Mouse (Mus musculus): ENCODE data around the gene Lmnb2.

The Lmnb2 gene

GRCm38 (mm10) chr10:80899591-80900317 is 18.3 kb downstream of the Lmnb2 start:
- no peak for DNase-seq (ENCODE audit: low spot score)

GRCm38 (mm10) chr10:80899074-80899473 is 19.0 kb downstream of the Lmnb2 start:
- no peak for DNase-seq (ENCODE audit: low spot score)

GRCm38 (mm10) chr10:80897861-80898510 is 20.1 kb downstream of the Lmnb2 start:
- peak; percentile 19 for DNase-seq (ENCODE audit: low spot score)

GRCm38 (mm10) chr10:80896581-80897485 is 21.2 kb downstream of the Lmnb2 start:
- DNase-seq (ENCODE audit: low spot score), result no peak

- no peak for DNase-seq (ENCODE audit: low spot score)
These were observed 22.3 kb downstream of the Lmnb2 start for GRCm38 (mm10) chr10:80895697-80896096.

DNA sequence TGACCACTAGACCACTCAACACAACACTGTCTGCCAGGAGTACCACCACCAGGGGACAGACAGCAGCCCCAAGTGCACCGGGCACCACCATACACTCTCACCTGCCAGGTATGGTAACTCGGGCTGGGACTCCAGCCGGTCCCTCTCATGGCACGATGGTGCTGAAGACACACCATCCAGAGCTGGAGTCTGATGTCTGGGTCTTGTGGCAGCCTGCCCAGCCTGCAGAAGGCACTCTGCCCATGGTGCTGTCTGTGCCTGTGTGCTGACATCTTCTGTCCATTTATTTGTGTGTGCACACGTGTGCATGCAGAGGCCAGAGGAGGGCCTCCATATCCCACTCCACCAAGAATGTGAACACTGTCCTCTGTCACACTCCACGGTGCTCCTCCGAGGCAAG is 22.9 kb downstream of the Lmnb2 start:
- no peak for DNase-seq (ENCODE audit: low spot score)

GRCm38 (mm10) chr10:80887181-80887580 is 30.9 kb downstream of the Lmnb2 start:
- no peak for DNase-seq (ENCODE audit: low spot score)

DNA sequence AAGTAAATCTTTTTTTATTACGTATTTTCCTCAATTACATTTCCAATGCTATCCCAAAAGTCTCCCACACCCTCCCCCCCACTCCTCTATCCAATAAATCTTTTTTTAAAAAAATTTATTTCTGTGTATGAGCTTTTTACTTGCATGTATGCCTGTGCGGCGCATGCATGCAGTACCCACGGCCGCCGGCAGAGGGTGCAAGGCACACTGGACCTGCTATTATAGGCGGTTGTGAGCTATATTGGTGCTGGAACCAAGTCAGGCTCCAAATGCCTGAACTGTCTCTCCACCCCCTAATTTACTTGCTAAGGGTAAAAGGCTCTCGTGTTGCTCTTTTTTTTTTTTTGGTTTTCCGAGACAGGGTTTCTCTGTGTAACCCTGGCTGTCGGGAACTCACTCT is 36.7 kb downstream of the Lmnb2 start:
- peak; percentile 78 for DNase-seq (ENCODE audit: low spot score)

GRCm38 (mm10) chr10:80880901-80881300 is 37.1 kb downstream of the Lmnb2 start:
- DNase-seq (ENCODE audit: low spot score), result no peak

GRCm38 (mm10) chr10:80880131-80880641 is 37.9 kb downstream of the Lmnb2 start:
- peak; percentile 86 for DNase-seq (ENCODE audit: low spot score)

DNA sequence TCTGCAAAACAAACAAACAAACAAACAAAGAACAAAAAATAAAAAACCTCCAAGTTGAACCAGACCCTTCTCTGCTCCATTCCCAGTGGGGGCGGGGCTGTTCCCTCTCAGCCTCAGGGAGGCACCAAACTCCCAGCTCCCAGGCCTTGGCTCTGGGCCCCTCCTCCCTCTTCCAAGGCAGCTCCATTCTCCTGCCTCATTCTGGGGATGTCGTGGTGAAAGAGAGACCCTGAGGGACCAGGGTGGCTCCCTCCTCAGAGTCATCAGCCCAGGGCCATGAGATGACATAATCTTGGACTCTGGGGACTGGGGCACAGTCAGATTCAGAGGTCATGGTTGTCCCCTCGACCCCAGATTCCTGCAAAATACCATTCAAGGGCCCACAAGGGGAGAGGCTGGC is 41.5 kb downstream of the Lmnb2 start:
- no peak for DNase-seq (ENCODE audit: low spot score)

DNA sequence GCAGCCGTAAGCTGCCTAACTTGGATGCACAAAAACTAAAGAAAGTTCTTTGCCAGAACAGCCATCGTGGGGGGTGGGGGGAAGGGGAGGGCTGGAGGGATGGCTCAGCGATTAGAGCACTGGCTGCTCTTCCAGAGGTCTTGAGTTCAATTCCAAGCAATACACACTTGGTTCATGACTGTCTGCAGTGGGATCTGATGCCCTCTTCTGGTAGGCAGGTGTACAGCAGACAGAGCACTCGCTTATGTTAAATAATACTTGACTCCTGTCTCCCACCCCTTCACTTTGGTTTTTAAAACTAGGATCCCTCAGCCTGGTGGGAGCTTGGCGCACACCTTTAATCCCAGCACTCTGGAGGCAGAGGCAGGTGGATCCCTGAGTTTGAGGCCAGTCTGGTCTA is 42.0 kb downstream of the Lmnb2 start:
- DNase-seq (ENCODE audit: low spot score), result peak; percentile 74

GRCm38 (mm10) chr10:80874035-80874434 is 44.0 kb downstream of the Lmnb2 start:
- DNase-seq (ENCODE audit: low spot score), result no peak

GRCm38 (mm10) chr10:80871581-80871980 is 46.5 kb downstream of the Lmnb2 start, which contains the start of gene Tmprss9:
TSS of gene Tmprss9 (plus strand) at chr10:80871848.
- no peak for DNase-seq (ENCODE audit: low spot score)

GRCm38 (mm10) chr10:80870993-80871392 is 47.1 kb downstream of the Lmnb2 start:
- no peak for DNase-seq (ENCODE audit: low spot score)

GRCm38 (mm10) chr10:80864446-80864845 is 53.6 kb downstream of the Lmnb2 start:
- no peak for DNase-seq (ENCODE audit: low spot score)

GRCm38 (mm10) chr10:80862305-80862704 is 55.7 kb downstream of the Lmnb2 start:
- no peak for DNase-seq (ENCODE audit: low spot score)

- DNase-seq (ENCODE audit: low spot score), result no peak
These were observed 59.6 kb downstream of the Lmnb2 start for GRCm38 (mm10) chr10:80858350-80858935.

DNA sequence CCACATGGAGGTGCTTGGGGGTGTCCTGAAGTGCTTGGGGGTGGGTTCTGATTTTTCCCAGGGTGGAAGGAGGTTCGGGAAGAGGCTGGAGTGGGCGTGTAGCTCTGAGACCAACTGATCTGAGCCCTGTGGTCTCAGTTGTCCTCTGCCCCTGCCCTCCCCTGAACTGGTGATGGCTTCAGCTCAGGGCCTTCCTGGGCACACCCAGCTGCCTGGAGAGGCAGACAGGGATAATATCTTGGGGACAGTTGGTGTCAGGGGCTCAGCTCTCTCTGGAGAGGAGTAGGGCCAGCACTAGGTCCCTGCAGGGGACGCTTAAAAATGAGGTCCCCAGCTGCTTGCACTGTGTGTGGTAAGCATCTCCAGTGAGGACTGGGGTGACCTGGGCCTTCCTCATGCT is 60.2 kb downstream of the Lmnb2 start:
- DNase-seq (ENCODE audit: low spot score), result no peak

GRCm38 (mm10) chr10:80857386-80857785 is 60.7 kb downstream of the Lmnb2 start:
- no peak for DNase-seq (ENCODE audit: low spot score)

- DNase-seq (ENCODE audit: low spot score), result no peak
These were observed 61.1 kb downstream of the Lmnb2 start for GRCm38 (mm10) chr10:80856908-80857307.

DNA sequence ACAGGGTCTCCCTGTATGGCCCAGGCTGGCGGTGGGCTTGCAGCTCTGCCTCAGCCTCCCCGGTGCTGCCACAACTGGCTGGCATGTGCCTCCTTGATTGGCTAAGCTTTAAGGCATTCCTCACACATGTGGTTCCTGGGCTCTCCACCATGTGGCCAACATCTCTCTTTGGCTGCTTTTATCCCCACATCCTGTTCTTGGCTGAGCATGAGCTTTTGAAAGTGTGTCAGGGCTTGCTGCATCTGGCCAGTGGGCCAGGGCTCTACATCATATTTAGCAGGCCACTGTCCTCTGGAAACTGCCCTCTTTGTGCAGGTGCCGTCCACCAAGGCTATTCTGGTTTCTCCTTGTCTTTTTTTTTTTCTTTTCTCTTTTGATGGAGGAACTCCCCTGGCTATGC is 61.8 kb downstream of the Lmnb2 start:
- peak; percentile 35 for DNase-seq (ENCODE audit: low spot score)
